Mouse (Mus musculus): ENCODE measurements around the gene Slc38a10. TPM values are rescaled to one million over a fixed set of nuclear protein-coding genes. Genes with fewer than 3 reads are reported as not detected.

The Slc38a10 gene
- polyA plus RNA-seq, 1 experiment from 2014 or later, result 60.9 TPM

- DNase-seq (ENCODE audit: low spot score), result no peak
Measured at GRCm38 (mm10) chr11:120179374-120179773, 28.2 kb upstream of the Slc38a10 start.

GRCm38 (mm10) chr11:120175948-120176347 lies 24.8 kb upstream of the Slc38a10 start:
- no peak for DNase-seq (ENCODE audit: low spot score)

- no peak for DNase-seq (ENCODE audit: low spot score)
Measured at GRCm38 (mm10) chr11:120173213-120173612, 22.1 kb upstream of the Slc38a10 start.

- DNase-seq (ENCODE audit: low spot score), result no peak
Measured at GRCm38 (mm10) chr11:120171168-120171567, 20.0 kb upstream of the Slc38a10 start.

- peak; percentile 86 for DNase-seq (ENCODE audit: low spot score)
Measured at GRCm38 (mm10) chr11:120169208-120169992, 18.3 kb upstream of the Slc38a10 start.

- DNase-seq (ENCODE audit: low spot score), result no peak
Measured at GRCm38 (mm10) chr11:120168516-120168915, 17.4 kb upstream of the Slc38a10 start.

GRCm38 (mm10) chr11:120167921-120168356 lies 16.8 kb upstream of the Slc38a10 start:
- no peak for DNase-seq (ENCODE audit: low spot score)

GRCm38 (mm10) chr11:120167059-120167458 lies 15.9 kb upstream of the Slc38a10 start:
- no peak for DNase-seq (ENCODE audit: low spot score)

GRCm38 (mm10) chr11:120164471-120165261 lies 13.5 kb upstream of the Slc38a10 start:
- no peak for DNase-seq (ENCODE audit: low spot score)

GRCm38 (mm10) chr11:120164028-120164427 lies 12.9 kb upstream of the Slc38a10 start:
- DNase-seq (ENCODE audit: low spot score), result no peak

GRCm38 (mm10) chr11:120163207-120163606 lies 12.1 kb upstream of the Slc38a10 start:
- DNase-seq (ENCODE audit: low spot score), result peak; percentile 37

GRCm38 (mm10) chr11:120161245-120161644 lies 10.1 kb upstream of the Slc38a10 start:
- DNase-seq (ENCODE audit: low spot score), result no peak

- DNase-seq (ENCODE audit: low spot score), result no peak
Measured at GRCm38 (mm10) chr11:120160478-120160877, 9.3 kb upstream of the Slc38a10 start.

GRCm38 (mm10) chr11:120159653-120160052 lies 8.5 kb upstream of the Slc38a10 start:
- no peak for DNase-seq (ENCODE audit: low spot score)

- peak; percentile 60 for DNase-seq (ENCODE audit: low spot score)
Measured at GRCm38 (mm10) chr11:120158828-120159227, 7.7 kb upstream of the Slc38a10 start.

- DNase-seq (ENCODE audit: low spot score), result peak; percentile 39
Measured at GRCm38 (mm10) chr11:120150440-120151112, 570 bp downstream of the Slc38a10 start.

GRCm38 (mm10) chr11:120149510-120150200 lies 1.5 kb downstream of the Slc38a10 start:
- DNase-seq (ENCODE audit: low spot score), result peak; percentile 39

GRCm38 (mm10) chr11:120148201-120148855 lies 2.8 kb downstream of the Slc38a10 start:
- no peak for DNase-seq (ENCODE audit: low spot score)

- DNase-seq (ENCODE audit: low spot score), result no peak
Measured at GRCm38 (mm10) chr11:120143708-120144497, 7.2 kb downstream of the Slc38a10 start.

- peak; percentile 55 for DNase-seq (ENCODE audit: low spot score)
Measured at GRCm38 (mm10) chr11:120142601-120143051, 8.5 kb downstream of the Slc38a10 start.
